Mouse (Mus musculus) MEL (cell line): ENCODE results near the gene Nfkbib. TPM values are rescaled to one million over a fixed set of nuclear protein-coding genes. Genes with fewer than 3 reads are reported as not detected.

ENCODE experiments used
- DNase-seq: peaks from one replicate; pipeline ENCODE4 v3.0.0; 2011; ENCODE audit warnings: low read depth, low spot score
- H3K27ac ChIP-seq: 2 replicates; pipeline ENCODE4 v1.5.1; 2012; ENCODE audit warnings: low read depth, mild to moderate bottlenecking, control low read depth, low read length, moderate library complexity; ENCODE audit not compliant: control insufficient read depth
- H3K27me3 ChIP-seq, 2 experiments: fragments of 150-350 bp in 1 of 2; sonication (generic) in 1 of 2; 2 replicates each; pipeline ENCODE4 v1.6.1; 2012; ENCODE audit warnings: low read length in 2 of 2, mild to moderate bottlenecking in 2 of 2, improper control_type of control experiment in 1 of 2, moderate library complexity in 1 of 2; ENCODE audit not compliant: insufficient read depth in 2 of 2, control insufficient read depth in 1 of 2
- H3K36me3 ChIP-seq, 2 experiments: 2 replicates each; pipeline ENCODE4 v1.6.1; 2012 to 2014; ENCODE audit warnings: low read length in 2 of 2, improper control_type of control experiment in 1 of 2, inconsistent platforms in 1 of 2, mild to moderate bottlenecking in 1 of 2; ENCODE audit not compliant: insufficient read depth in 2 of 2, control insufficient read depth in 1 of 2
- H3K4me1 ChIP-seq, 2 experiments: fragments of 150-350 bp in 1 of 2; sonication (generic) in 1 of 2; 2 replicates each; pipeline ENCODE4 v1.6.1; 2012; ENCODE audit warnings: low read length in 2 of 2, improper control_type of control experiment in 1 of 2, mild to moderate bottlenecking in 1 of 2; ENCODE audit not compliant: insufficient read depth in 2 of 2, control insufficient read depth in 1 of 2
- H3K4me3 ChIP-seq, 2 experiments: fragments of 150-350 bp in 1 of 2; sonication (generic) in 1 of 2; 2 replicates each; pipeline ENCODE4 v1.5.1; 2012; ENCODE audit warnings: low read depth in 2 of 2, low read length in 2 of 2, mild to moderate bottlenecking in 2 of 2, moderate library complexity in 2 of 2, control low read depth in 1 of 2, improper control_type of control experiment in 1 of 2; ENCODE audit not compliant: control insufficient read depth in 1 of 2, insufficient read depth in 1 of 2
- H3K79me2 ChIP-seq: 2 replicates; pipeline ENCODE4 v1.6.1; 2012; ENCODE audit warnings: mild to moderate bottlenecking, low read length, moderate library complexity; ENCODE audit not compliant: control insufficient read depth, poor library complexity, insufficient read depth
- H3K9ac ChIP-seq: 2 replicates; pipeline ENCODE4 v1.6.1; 2012; ENCODE audit warnings: low read depth, mild to moderate bottlenecking, control low read depth, low read length, moderate library complexity; ENCODE audit not compliant: control insufficient read depth, poor library complexity, severe bottlenecking
- H3K9me3 ChIP-seq: fragments of 150-350 bp; sonication (generic); replicated peaks from 2 replicates; pipeline ENCODE4 v1.6.1; 2012; ENCODE audit warnings: mild to moderate bottlenecking, low read length, improper control_type of control experiment, moderate library complexity; ENCODE audit not compliant: insufficient read depth
- BHLHE40 ChIP-seq: IDR thresholded peaks from 2 replicates; pipeline ENCODE4 v1.6.1; 2012; ENCODE audit warnings: low read depth, mild to moderate bottlenecking, inconsistent platforms, low read length, improper control_type of control experiment, borderline replicate concordance
- CHD1 ChIP-seq: IDR thresholded peaks from 2 replicates; pipeline ENCODE4 v1.6.1; 2012; ENCODE audit warnings: low read depth, mild to moderate bottlenecking, inconsistent platforms, low read length, improper control_type of control experiment
- CHD2 ChIP-seq: IDR thresholded peaks from 2 replicates; pipeline ENCODE4 v1.6.1; 2011; ENCODE audit warnings: low read length, improper control_type of control experiment
- E2F4 ChIP-seq: IDR thresholded peaks from 2 replicates; pipeline ENCODE4 v1.6.1; 2011; ENCODE audit warnings: low read depth, low read length, improper control_type of control experiment, borderline replicate concordance
- ETS1 ChIP-seq: IDR thresholded peaks from 2 replicates; pipeline ENCODE4 v1.6.1; 2012; ENCODE audit warnings: low read depth, mild to moderate bottlenecking, inconsistent platforms, low read length, improper control_type of control experiment, moderate library complexity
- GATA1 ChIP-seq: IDR thresholded peaks from 2 replicates; pipeline ENCODE4 v1.6.1; 2011; ENCODE audit warnings: low read depth, low read length, improper control_type of control experiment
- HCFC1 ChIP-seq: IDR thresholded peaks from 2 replicates; pipeline ENCODE4 v1.6.1; 2012; ENCODE audit warnings: low read depth, mild to moderate bottlenecking, inconsistent platforms, low read length, improper control_type of control experiment, moderate library complexity
- JUND ChIP-seq: IDR thresholded peaks from 2 replicates; pipeline ENCODE4 v1.6.1; 2011; ENCODE audit warnings: low read depth, mild to moderate bottlenecking, improper control_type of control experiment, low read length
- KAT2A ChIP-seq: conservative IDR thresholded peaks from 2 replicates; pipeline ENCODE4 v1.6.1; 2012; ENCODE audit warnings: low read depth, low read length, improper control_type of control experiment, inconsistent platforms
- MAX ChIP-seq: IDR thresholded peaks from 2 replicates; pipeline ENCODE4 v1.6.1; 2011; ENCODE audit warnings: low read length, improper control_type of control experiment
- MAZ ChIP-seq: IDR thresholded peaks from 2 replicates; pipeline ENCODE4 v1.6.1; 2012; ENCODE audit warnings: low read depth, mild to moderate bottlenecking, inconsistent platforms, low read length, improper control_type of control experiment
- MEF2A ChIP-seq: IDR thresholded peaks from 2 replicates; pipeline ENCODE4 v1.6.1; 2014; ENCODE audit warnings: low read depth, mild to moderate bottlenecking, inconsistent platforms, low read length, improper control_type of control experiment; ENCODE audit not compliant: poor library complexity, insufficient replicate concordance, severe bottlenecking; ENCODE audit errors: extremely low read depth
- MYC ChIP-seq: IDR thresholded peaks from 2 replicates; pipeline ENCODE4 v1.6.1; 2011; ENCODE audit warnings: low read depth, mild to moderate bottlenecking, low read length, improper control_type of control experiment, moderate library complexity
- NELFE ChIP-seq: IDR thresholded peaks from 2 replicates; pipeline ENCODE4 v1.6.1; 2011; ENCODE audit warnings: low read depth, low read length, improper control_type of control experiment
- NRF1 ChIP-seq: IDR thresholded peaks from 2 replicates; pipeline ENCODE4 v1.6.1; 2014; ENCODE audit warnings: low read depth, mild to moderate bottlenecking, inconsistent platforms, low read length, improper control_type of control experiment, moderate library complexity; ENCODE audit not compliant: poor library complexity, insufficient read depth, severe bottlenecking
- POLR2A ChIP-seq, 2 experiments: IDR thresholded peaks; 2 replicates each; pipeline ENCODE4 v1.6.1; 2011 to 2012; ENCODE audit warnings: low read length in 2 of 2, mild to moderate bottlenecking in 2 of 2, control low read depth in 1 of 2, improper control_type of control experiment in 1 of 2, low read depth in 1 of 2, moderate library complexity in 1 of 2; ENCODE audit not compliant: control insufficient read depth in 1 of 2, insufficient read depth in 1 of 2, poor library complexity in 1 of 2
- POLR2AphosphoS5 ChIP-seq: IDR thresholded peaks from 2 replicates; pipeline ENCODE4 v1.6.1; 2012; ENCODE audit warnings: low read depth, borderline replicate concordance, mild to moderate bottlenecking, inconsistent platforms, low read length, moderate library complexity, mixed read lengths
- RAD21 ChIP-seq: IDR thresholded peaks from 2 replicates; pipeline ENCODE4 v1.6.1; 2011; ENCODE audit warnings: mild to moderate bottlenecking, low read depth, low read length, improper control_type of control experiment
- SIN3A ChIP-seq: IDR thresholded peaks from 2 replicates; pipeline ENCODE4 v1.6.1; 2012; ENCODE audit warnings: low read length, improper control_type of control experiment, inconsistent platforms
- TBP ChIP-seq: IDR thresholded peaks from 2 replicates; pipeline ENCODE4 v1.8.0; 2011; ENCODE audit warnings: low read depth, low read length, improper control_type of control experiment
- TCF12 ChIP-seq: IDR thresholded peaks from 2 replicates; pipeline ENCODE4 v1.6.1; 2014; ENCODE audit warnings: low read depth, mild to moderate bottlenecking, inconsistent platforms, low read length, improper control_type of control experiment, moderate library complexity
- USF1 ChIP-seq: IDR thresholded peaks from 2 replicates; pipeline ENCODE4 v1.6.1; 2014; ENCODE audit warnings: low read depth, mild to moderate bottlenecking, inconsistent platforms, low read length, improper control_type of control experiment, moderate library complexity
- USF2 ChIP-seq, 2 experiments: IDR thresholded peaks; 2 replicates each; pipeline ENCODE4 v1.6.1; 2011 to 2012; ENCODE audit warnings: improper control_type of control experiment in 2 of 2, low read length in 2 of 2, borderline replicate concordance in 1 of 2, inconsistent platforms in 1 of 2, low read depth in 1 of 2, mild to moderate bottlenecking in 1 of 2; ENCODE audit not compliant: insufficient read depth in 1 of 2
- ZMIZ1 ChIP-seq: IDR thresholded peaks from 2 replicates; pipeline ENCODE4 v1.6.1; 2012; ENCODE audit warnings: low read depth, mild to moderate bottlenecking, inconsistent platforms, low read length, improper control_type of control experiment, moderate library complexity
- polyA plus RNA-seq, 2 experiments: library from polyadenylated mRNA; stranded (reverse) in 1 of 2; unstranded in 1 of 2; fragments of >175 nt in 1 of 2; fragments of >200 nt in 1 of 2; gene quantifications; 2 replicates each; pipeline versions ENCODE4 v1.2.1 to v1.2.4; 2012; ENCODE audit warnings: low replicate concordance in 2 of 2, low read depth in 1 of 2; ENCODE audit not compliant: insufficient read length in 2 of 2, insufficient read depth in 1 of 2, missing spikeins in 1 of 2
- total RNA-seq: library from RNA; depleted of rRNA; stranded (reverse); fragments of 300-350 nt; gene quantifications from 2 replicates; pipeline ENCODE4 v1.2.3, GENCODE M21; 2012

Nfkbib gene
- total and polyA plus RNA-seq, 3 experiments, result 32.9 to 52.7 TPM; not detected in 1

GRCm38 (mm10) chr7:28816201-28816600 lies 48.9 kb upstream of the Nfkbib start:
- peaks cover 58% of the 10 kb centered on the region for H3K79me2 ChIP-seq
- H3K4me1 ChIP-seq, result peaks cover 23 to 84% of the 10 kb centered on the region in 2 experiments
- H3K9me3 ChIP-seq, result no peaks in the 10 kb centered on the region
- DNase-seq, result no peak
- no peak overlapping the region; the same call in 1 of the 2 replicates for H3K27ac ChIP-seq
- TF ChIP-seq ZMIZ1 (no peak), NELFE (no peak), JUND (no peak), CHD2 (no peak), NRF1 (no peak), BHLHE40 (no peak), E2F4 (no peak), RAD21 (no peak), TBP (no peak), SIN3A (no peak), TCF12 (no peak), POLR2AphosphoS5 (no peak), POLR2A (IDR thresholded peaks at IDR 0.05; ENCODE audit: control insufficient read depth in 1 of 2, insufficient read depth in 1 of 2, low read depth in 1 of 2, low read length in 2 of 2, poor library complexity in 1 of 2) (no peak), MAX (no peak), HCFC1 (no peak), ETS1 (no peak), KAT2A (no peak), MYC (no peak), GATA1 (no peak), USF2 (IDR thresholded peaks at IDR 0.05; ENCODE audit: borderline replicate concordance in 1 of 2, insufficient read depth in 1 of 2, low read depth in 1 of 2, low read length in 2 of 2) (no peak)
- no peak overlapping the region for H3K4me3 ChIP-seq
- peaks cover 49 to 91% of the 10 kb centered on the region in 2 experiments for H3K36me3 ChIP-seq
- H3K9ac ChIP-seq, result no peak overlapping the region
- H3K27me3 ChIP-seq, result no peaks in the 10 kb centered on the region

DNA sequence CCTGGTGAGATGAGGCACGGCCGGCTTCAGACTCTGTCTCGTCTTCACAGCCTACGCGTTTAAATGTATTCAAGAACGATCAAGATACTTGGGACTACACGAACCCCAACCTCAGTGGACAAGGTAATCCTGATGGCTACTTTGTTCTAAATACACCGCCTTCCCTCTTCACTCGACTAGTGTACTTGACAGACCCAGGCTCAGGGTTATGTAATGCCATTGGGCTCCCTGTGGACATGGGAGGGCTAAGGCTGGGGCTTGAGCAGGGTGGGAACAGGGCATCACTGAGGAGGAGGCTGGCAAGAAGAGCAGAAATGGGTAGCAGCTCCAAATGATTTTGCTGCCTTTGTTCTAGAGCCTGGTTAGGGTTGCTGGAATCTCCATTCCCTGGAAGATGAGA lies 47.9 kb upstream of the Nfkbib start:
- H3K4me1 ChIP-seq, result peaks cover 23 to 74% of the 10 kb centered on the region in 2 experiments
- no peak for DNase-seq
- H3K79me2 ChIP-seq, result peaks cover 61% of the 10 kb centered on the region
- no peak for TF ChIP-seq CHD2
- TF ChIP-seq POLR2AphosphoS5, result no peak
- 0 out of 2 replicates have a peak, but pooled peaks have one; percentile 36 for TF ChIP-seq ZMIZ1
- TF ChIP-seq USF1, result no peak
- TF ChIP-seq MAZ, result no peak
- TF ChIP-seq MEF2A, result no peak
- peak; percentile 75; the same call in 1 of the 2 replicates for TF ChIP-seq CHD1
- TF ChIP-seq NELFE, result no peak
- peaks cover 45 to 81% of the 10 kb centered on the region in 2 experiments for H3K36me3 ChIP-seq
- H3K27me3 ChIP-seq, result no peaks in the 10 kb centered on the region
- no peak overlapping the region for H3K9ac ChIP-seq
- 0 out of 2 replicates have a peak overlapping the region, but pooled peaks have one; percentile 5 for H3K27ac ChIP-seq
- H3K4me3 ChIP-seq, result no peak overlapping the region
- no peaks in the 10 kb centered on the region for H3K9me3 ChIP-seq
